Comparison of ENCODE assay signal across 8 mouse cellular contexts in the genomic region with DNA sequence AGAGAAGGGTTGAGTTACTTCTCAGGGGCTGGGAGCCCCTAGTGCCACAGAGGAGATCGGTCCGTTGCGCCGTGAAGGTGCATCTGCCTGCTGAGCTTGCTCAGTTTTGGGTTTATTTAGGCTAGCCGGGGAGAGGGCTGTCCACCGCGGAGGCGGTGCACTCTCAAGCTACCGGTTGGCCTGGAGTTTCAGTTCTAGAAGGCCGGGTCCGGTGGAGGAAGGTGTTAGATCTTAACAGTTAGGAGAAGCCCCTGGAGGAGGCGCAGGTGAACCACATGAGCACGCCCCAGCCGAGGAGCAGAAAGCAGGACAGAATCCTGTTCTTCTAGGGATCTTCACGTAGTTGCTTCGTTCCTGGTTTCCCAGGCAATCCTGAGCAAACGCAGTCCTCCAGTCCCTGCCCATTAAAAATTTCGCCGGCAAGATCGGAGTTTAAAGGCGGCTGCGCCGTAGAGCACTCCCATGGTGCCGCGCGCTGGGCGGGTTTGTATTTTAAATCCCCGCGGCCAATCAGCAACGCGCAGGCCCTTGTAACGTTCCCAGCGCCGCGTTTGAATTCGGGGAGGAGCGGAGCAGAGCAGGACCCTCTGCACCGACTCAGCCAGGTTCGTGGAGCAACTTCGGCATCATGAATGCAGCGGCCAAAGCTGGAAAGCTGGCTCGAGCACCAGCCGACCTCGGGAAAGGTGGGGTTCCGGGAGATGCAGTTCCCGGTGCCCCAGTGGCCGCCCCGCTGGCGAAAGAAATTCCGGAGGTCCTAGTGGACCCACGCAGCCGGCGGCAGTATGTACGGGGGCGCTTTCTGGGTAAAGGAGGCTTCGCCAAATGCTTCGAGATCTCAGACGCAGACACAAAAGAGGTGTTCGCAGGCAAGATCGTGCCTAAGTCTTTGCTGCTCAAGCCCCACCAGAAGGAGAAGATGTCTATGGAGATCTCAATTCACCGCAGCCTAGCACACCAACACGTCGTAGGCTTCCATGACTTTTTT. TPM values are rescaled to one million over a fixed set of nuclear protein-coding genes. Genes with fewer than 3 reads are reported as not detected.
DNase-seq lines count a peak whose midpoint lies in the region; ATAC-seq and TF ChIP-seq lines count a peak whose summit lies in the region.

A gene (plus strand): TSS at position 525 of the 988 bp plus-strand sequence.

- peak within 1 kb of the TSS; percentile 49 for H3K9ac ChIP-seq in forebrain, postnatal 0 days
- H3K9ac ChIP-seq in lung, embryonic 15.5 days = peak within 1 kb of the TSS; percentile 68

- WGBS in cerebellum, adult 2 months = under 1% methylated on average over 63 of the region's 63 CpGs
- 1% methylated on average over 63 of the region's 63 CpGs for WGBS in forebrain, postnatal 0 days
- WGBS in lung, embryonic 15.5 days = under 1% methylated on average over 63 of the region's 63 CpGs

- peak; percentile 76 for DNase-seq in MEL-GATA-1-ER (ENCODE audit: extremely low read depth, low read depth)
- DNase-seq in cerebellum, adult 2 months = peak; percentile 72 to 76
- peak; percentile 92 for DNase-seq in forebrain, postnatal 0 days
- peak; percentile 85 for DNase-seq in heart, postnatal 4 days
- peak; percentile 48 to 71 for DNase-seq in layer of hippocampus, adult 8-10 months (ENCODE audit: low spot score in 2 of 2)
- peak; percentile 50 for DNase-seq in ovary, postnatal 10 days (ENCODE audit: low spot score)
- DNase-seq in thymus, postnatal 10 days (ENCODE audit: low spot score in 2 of 2) = peak; percentile 69 to 76

- peaks cover 3% of the 10 kb centered on the region; the same call in 1 of the 2 replicates for H3K36me3 ChIP-seq in forebrain, postnatal 0 days (ENCODE audit: insufficient read depth)
- peaks cover 26% of the 10 kb centered on the region for H3K36me3 ChIP-seq in lung, embryonic 15.5 days

- no peak for TF ChIP-seq CTCF in cerebellum, adult 2 months (IDR thresholded peaks at IDR 0.05; ENCODE audit: borderline replicate concordance, insufficient read depth, low read depth, low read length)
- no peak for TF ChIP-seq CTCF in forebrain, postnatal 0 days (IDR thresholded peaks at IDR 0.05; ENCODE audit: low read depth)

- H3K4me2 ChIP-seq in forebrain, postnatal 0 days (ENCODE audit: low read depth) = peak within 1 kb of the TSS; percentile 94
- peak within 1 kb of the TSS; percentile 82 for H3K4me2 ChIP-seq in lung, embryonic 15.5 days

- peak; percentile 99 for ATAC-seq in forebrain, postnatal 0 days
- peak; percentile 91 for ATAC-seq in lung, embryonic 15.5 days (ENCODE audit: borderline replicate concordance, extremely low read depth, low FRiP score, low TSS enrichment)

- no peak for TF ChIP-seq POLR2A in cerebellum, adult 2 months (IDR thresholded peaks at IDR 0.05; ENCODE audit: borderline replicate concordance, insufficient read depth, low read length)

- no peaks in the 10 kb centered on the region; the same call in 1 of the 2 replicates for H3K4me1 ChIP-seq in cerebellum, adult 2 months (ENCODE audit: control insufficient read depth, insufficient read depth, low read length)
- peaks cover 9% of the 10 kb centered on the region for H3K4me1 ChIP-seq in forebrain, postnatal 0 days (ENCODE audit: insufficient read depth)
- peaks cover 39% of the 10 kb centered on the region for H3K4me1 ChIP-seq in lung, embryonic 15.5 days

- no peaks in the 10 kb centered on the region for H3K9me3 ChIP-seq in forebrain, postnatal 0 days (ENCODE audit: low read length)
- no peaks in the 10 kb centered on the region for H3K9me3 ChIP-seq in lung, embryonic 15.5 days

- no peak within 1 kb of the TSS for H3K27ac ChIP-seq in cerebellum, adult 2 months (ENCODE audit: insufficient read depth, low read length)
- no peak within 1 kb of the TSS for H3K27ac ChIP-seq in forebrain, postnatal 0 days (ENCODE audit: low read depth, low read length)
- peak within 1 kb of the TSS; percentile 88 for H3K27ac ChIP-seq in lung, embryonic 15.5 days

- H3K27me3 ChIP-seq in cerebellum, adult 2 months (ENCODE audit: control insufficient read depth, insufficient read depth, low read length) = no peaks in the 10 kb centered on the region
- H3K27me3 ChIP-seq in forebrain, postnatal 0 days (ENCODE audit: insufficient read depth, low read length) = no peaks in the 10 kb centered on the region
- no peaks in the 10 kb centered on the region for H3K27me3 ChIP-seq in lung, embryonic 15.5 days

- H3K4me3 ChIP-seq in cerebellum, adult 2 months (replicated peaks; ENCODE audit: insufficient read depth, low read depth, low read length) = peak within 1 kb of the TSS; percentile 97
- H3K4me3 ChIP-seq in forebrain, postnatal 0 days (ENCODE audit: low read depth, low read length) = peak within 1 kb of the TSS; percentile 42
- H3K4me3 ChIP-seq in lung, embryonic 15.5 days = peak within 1 kb of the TSS; percentile 65

RNA-seq across cellular contexts. Expression of the gene that starts here (rescaled TPM):
- polyA plus RNA-seq in cerebellum, adult 2 months (2012; rRNA removed) = 2.0 and 2.1 TPM in 2 replicates
- total RNA-seq in forebrain, postnatal 0 days (2014; rRNA removed) = 4.0 and 7.3 TPM in 2 replicates
- 10.5 and 11.4 TPM in 2 replicates for polyA plus RNA-seq in forebrain, postnatal 0 days (2015; fragmentation: Nextera tagmentation; extraction: Ambion mirVana)
- total RNA-seq in heart, postnatal 4 days (2021) = 10 to 100 TPM; 36.0 to 42.6 TPM
- 1 to 10 TPM; 1.7 to 2.8 (median 2.5) TPM for total RNA-seq in layer of hippocampus, adult 8-10 months (2022)
- polyA plus RNA-seq in lung, embryonic 15.5 days (2015; fragmentation: Nextera tagmentation; extraction: Ambion mirVana) = 155 TPM in 2 replicates

Comparison
In these comparisons a context has a peak if more than half of its experiments do, and no peak if none do; other contexts are left out.
1. RNA of the gene that starts here (polyA plus RNA-seq): 155 TPM in lung, embryonic 15.5 days; 10.5 to 11.4 TPM in forebrain, postnatal 0 days and 2.0 to 2.1 TPM in cerebellum, adult 2 months; every median in the first group is over 10 times any median in the second.
2. H3K4me3 ChIP-seq: peak in every context shown above with its lines; median percentile 97 in cerebellum, adult 2 months; 65 in lung, embryonic 15.5 days; 42 in forebrain, postnatal 0 days.
3. Peak in every context shown above with its lines, with median percentiles within 50 percentile points of each other: DNase-seq.